Mouse (Mus musculus): ENCODE results near the gene Akr1b10.

GRCm38 (mm10) chr6:34406746-34407145 is 22.7 kb downstream of the Akr1b10 start:
- TF ChIP-seq POLR2A (IDR thresholded peaks at IDR 0.05; ENCODE audit: insufficient read length, low read depth), result no peak
- no peak for TF ChIP-seq MYOG (IDR thresholded peaks at IDR 0.05; ENCODE audit: control insufficient read depth in 1 of 3, insufficient read depth in 1 of 3, insufficient read length in 2 of 3, low read depth in 2 of 3)
- no peak for TF ChIP-seq REST (IDR thresholded peaks at IDR 0.05; ENCODE audit: insufficient read depth, insufficient read length)
- no peak for TF ChIP-seq USF1 (IDR thresholded peaks at IDR 0.05; ENCODE audit: low read depth)
- TF ChIP-seq MAX (IDR thresholded peaks at IDR 0.05; ENCODE audit: low read depth), result no peak
- TF ChIP-seq SRF (IDR thresholded peaks at IDR 0.05; ENCODE audit: control insufficient read depth, insufficient read length, low read depth), result no peak
- no peak for TF ChIP-seq MYOD1 (IDR thresholded peaks at IDR 0.05; ENCODE audit: control insufficient read depth in 1 of 3, insufficient read length in 2 of 3, low read depth in 2 of 3)
- TF ChIP-seq POLR2AphosphoS2 (IDR thresholded peaks at IDR 0.05; ENCODE audit: insufficient read length, low read depth), result no peak
- TF ChIP-seq TCF12 (IDR thresholded peaks at IDR 0.05; ENCODE audit: insufficient read depth, poor library complexity, severe bottlenecking), result no peak
